Mouse (Mus musculus) brown adipose tissue, adult 24 weeks (tissue): Measurements from ENCODE around the gene Nol4l. TPM values are rescaled to one million over a fixed set of nuclear protein-coding genes. Genes with fewer than 3 reads are reported as not detected.

Experiments
- H3K27ac ChIP-seq: fragments of 200-500 bp; replicated peaks from 2 replicates; pipeline ENCODE4 v1.5.1; 2012; ENCODE audit warnings: low read depth, mild to moderate bottlenecking, low read length
- H3K4me1 ChIP-seq: fragments of 200-500 bp; 2 replicates; pipeline ENCODE4 v1.6.1; 2012; ENCODE audit warnings: low read length, mixed read lengths; ENCODE audit not compliant: control insufficient read depth, insufficient read depth, insufficient read length
- H3K4me3 ChIP-seq: fragments of 200-500 bp; 2 replicates; pipeline ENCODE4 v1.5.1; 2012; ENCODE audit warnings: low read depth, mild to moderate bottlenecking, low read length, moderate library complexity; ENCODE audit not compliant: insufficient read depth
- polyA plus RNA-seq: library from polyadenylated mRNA; stranded (reverse); fragments of >200 nt; gene quantifications from 2 replicates; pipeline ENCODE4 v1.2.4, GENCODE M21; 2012; ENCODE audit not compliant: missing spikeins, insufficient read depth, insufficient read length

The Nol4l gene
- polyA plus RNA-seq, 1 experiment = 7.1 TPM

DNA sequence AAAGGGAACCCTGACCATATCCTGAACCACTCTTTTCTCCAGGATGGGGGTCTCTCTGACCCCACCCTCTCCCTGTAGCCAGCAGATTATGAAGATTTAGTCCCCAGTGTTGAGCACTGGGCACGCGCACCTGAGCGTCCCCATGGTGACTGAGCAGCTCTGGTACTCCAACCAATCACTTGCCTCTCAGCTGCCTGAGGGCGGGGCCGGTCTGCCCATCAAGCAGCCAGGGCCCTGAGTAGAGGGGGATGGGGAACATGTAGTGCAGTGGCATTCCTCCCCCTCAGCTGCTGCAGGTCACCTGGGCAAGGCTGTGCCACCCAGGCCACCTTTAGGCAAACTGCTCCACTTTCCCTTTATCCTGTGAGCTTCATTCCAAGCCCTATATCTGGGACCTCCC is 107.7 kb downstream of the Nol4l start:
- peaks cover 12% of the 10 kb centered on the region for H3K4me1 ChIP-seq
- no peak overlapping the region for H3K4me3 ChIP-seq
- no peak overlapping the region for H3K27ac ChIP-seq

- Histone ChIP-seq H3K4me3 (no peak overlapping the region), H3K27ac (no peak overlapping the region), H3K4me1 (peaks cover 12% of the 10 kb centered on the region)
These were observed 108.5 kb downstream of the Nol4l start for GRCm38 (mm10) chr2:153421233-153421632.

DNA sequence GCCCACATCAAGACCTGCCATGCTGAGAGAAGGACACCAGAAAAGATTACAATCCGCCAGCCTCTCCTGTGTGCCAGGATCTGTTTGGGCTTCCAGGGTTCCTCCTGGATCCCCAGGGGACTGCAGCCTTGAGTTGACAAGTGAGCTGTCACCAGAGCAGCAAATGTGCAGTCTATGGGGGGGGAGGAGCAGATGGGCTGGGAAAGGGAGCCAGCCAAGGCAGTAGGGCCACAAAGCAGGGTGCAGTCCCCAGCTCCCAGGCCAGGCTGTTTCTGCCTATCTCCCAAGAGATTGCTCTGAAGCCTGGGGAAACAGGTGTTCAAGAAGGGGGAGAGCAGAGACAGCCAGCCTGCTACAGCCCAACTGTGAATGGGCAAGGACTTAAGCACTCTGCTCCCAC is 111.4 kb downstream of the Nol4l start:
- Histone ChIP-seq H3K4me1 (no peaks in the 10 kb centered on the region), H3K27ac (no peak overlapping the region), H3K4me3 (no peak overlapping the region)

GRCm38 (mm10) chr2:153417841-153418240 is 111.9 kb downstream of the Nol4l start:
- H3K4me3 ChIP-seq = no peak overlapping the region
- H3K4me1 ChIP-seq = no peaks in the 10 kb centered on the region
- no peak overlapping the region for H3K27ac ChIP-seq

GRCm38 (mm10) chr2:153414607-153415006 is 115.2 kb downstream of the Nol4l start:
- peaks cover 2% of the 10 kb centered on the region; the same call in 1 of the 2 replicates for H3K4me1 ChIP-seq
- H3K27ac ChIP-seq = no peak overlapping the region
- no peak overlapping the region for H3K4me3 ChIP-seq

DNA sequence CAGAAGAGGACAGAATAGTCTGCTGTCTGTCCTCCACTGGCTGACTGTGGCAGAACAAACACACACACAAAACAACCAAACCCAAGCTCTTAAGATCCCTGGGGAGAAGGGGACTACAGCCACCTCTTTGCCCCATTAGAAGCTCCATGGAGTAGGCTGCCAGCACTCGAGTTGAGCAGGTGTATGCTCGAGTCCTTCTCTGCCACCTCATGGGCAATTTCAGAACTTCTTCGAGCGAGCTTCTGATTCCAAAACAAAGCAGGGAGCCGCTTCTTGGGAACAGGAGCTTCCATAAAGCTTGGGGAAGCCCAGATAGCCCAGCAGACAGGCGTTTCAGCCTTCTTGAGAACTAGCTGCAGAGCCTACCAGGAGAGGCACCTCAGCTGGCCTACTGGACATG is 117.2 kb downstream of the Nol4l start:
- H3K27ac ChIP-seq = no peak overlapping the region
- no peak overlapping the region for H3K4me3 ChIP-seq
- peaks cover 2% of the 10 kb centered on the region; the same call in 1 of the 2 replicates for H3K4me1 ChIP-seq

GRCm38 (mm10) chr2:153411557-153411956 is 118.2 kb downstream of the Nol4l start:
- Histone ChIP-seq H3K4me3 (no peak overlapping the region), H3K4me1 (peaks cover 2% of the 10 kb centered on the region; the same call in 1 of the 2 replicates), H3K27ac (no peak overlapping the region)

DNA sequence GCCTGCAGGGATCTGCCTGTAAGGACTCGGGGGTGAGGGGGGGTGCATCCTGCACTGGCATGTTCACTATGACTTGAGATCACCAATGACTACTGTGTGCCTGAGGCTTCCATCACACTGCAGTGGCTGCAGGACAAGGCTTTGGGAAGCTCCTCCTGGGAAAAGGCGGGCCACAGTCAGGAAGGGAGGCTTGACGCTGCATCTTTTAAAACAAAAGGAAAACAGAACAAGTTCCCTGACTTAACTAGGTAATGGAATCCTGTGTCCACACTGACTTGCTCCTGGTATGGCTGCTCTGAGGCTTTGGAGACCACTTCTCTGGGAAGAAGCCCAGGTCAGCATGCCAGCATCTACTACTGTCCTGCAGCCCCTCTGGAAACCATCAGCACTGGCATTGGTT is 120.8 kb downstream of the Nol4l start:
- Histone ChIP-seq H3K4me3 (no peak overlapping the region), H3K27ac (no peak overlapping the region), H3K4me1 (peaks cover 2% of the 10 kb centered on the region; the same call in 1 of the 2 replicates)

- Histone ChIP-seq H3K27ac (no peak overlapping the region), H3K4me3 (no peak overlapping the region), H3K4me1 (peaks cover 2% of the 10 kb centered on the region; the same call in 1 of the 2 replicates)
These were observed 122.9 kb downstream of the Nol4l start for GRCm38 (mm10) chr2:153406882-153407281.

DNA sequence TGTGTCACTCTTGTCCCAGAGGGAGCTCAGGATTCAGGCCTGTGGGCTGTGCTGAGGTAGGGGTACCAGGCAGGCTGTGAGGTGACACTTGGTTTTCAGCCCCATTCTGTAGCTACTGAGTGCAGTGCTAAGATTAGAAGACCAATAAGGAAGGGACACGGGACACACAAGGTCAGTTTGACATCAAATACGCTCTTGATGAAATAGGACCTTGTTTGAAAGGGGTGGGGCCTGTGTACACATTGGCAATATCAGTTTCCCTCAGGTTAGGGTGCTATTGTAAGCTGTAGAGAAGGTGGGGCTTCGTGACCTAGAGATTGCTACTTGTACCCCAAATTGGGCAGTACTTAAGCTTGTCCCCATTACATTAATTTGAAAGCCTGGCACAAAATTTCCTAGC is 124.9 kb downstream of the Nol4l start:
- Histone ChIP-seq H3K4me3 (no peak overlapping the region), H3K27ac (no peak overlapping the region), H3K4me1 (no peaks in the 10 kb centered on the region)

DNA sequence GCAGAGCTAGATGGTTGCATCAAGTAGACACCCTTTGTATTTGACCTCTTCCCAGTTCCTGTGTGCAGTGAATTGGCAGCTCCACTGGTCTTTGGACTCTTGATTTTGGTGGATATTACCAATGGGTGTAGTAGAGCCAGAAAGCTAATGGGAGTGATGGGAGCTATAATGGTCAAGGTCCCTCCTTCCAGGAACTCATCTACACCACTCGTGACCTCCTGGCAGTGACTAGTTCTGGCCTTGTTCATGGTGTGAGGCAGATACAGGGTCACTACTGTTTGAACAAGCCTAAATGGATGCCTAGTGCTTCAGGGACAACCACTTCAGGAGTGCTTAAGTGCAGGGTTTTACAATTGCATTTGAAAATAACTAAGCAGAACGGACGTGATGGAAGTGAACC is 125.7 kb downstream of the Nol4l start:
- Histone ChIP-seq H3K27ac (no peak overlapping the region), H3K4me3 (no peak overlapping the region), H3K4me1 (no peaks in the 10 kb centered on the region)

DNA sequence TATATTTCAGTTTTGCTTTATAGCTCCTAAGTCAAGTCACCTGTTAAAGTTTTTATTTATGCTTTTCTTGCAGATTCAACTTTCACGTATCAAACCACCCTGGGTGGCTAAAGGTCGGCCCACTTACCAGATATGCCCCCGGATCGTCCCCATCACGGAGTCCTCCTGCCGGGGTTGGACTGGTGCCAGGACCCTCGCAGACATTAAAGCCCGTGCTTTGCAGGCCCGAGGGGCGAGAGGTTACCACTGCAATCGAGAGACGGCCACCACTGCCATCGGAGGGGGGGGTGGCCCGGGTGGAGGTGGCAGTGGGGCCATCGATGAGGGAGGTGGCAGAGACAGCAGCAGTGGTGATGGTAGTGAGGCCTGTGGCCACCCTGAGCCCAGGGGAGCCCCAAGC is 130.6 kb downstream of the Nol4l start:
- H3K27ac ChIP-seq = no peak overlapping the region
- no peaks in the 10 kb centered on the region for H3K4me1 ChIP-seq
- no peak overlapping the region for H3K4me3 ChIP-seq

DNA sequence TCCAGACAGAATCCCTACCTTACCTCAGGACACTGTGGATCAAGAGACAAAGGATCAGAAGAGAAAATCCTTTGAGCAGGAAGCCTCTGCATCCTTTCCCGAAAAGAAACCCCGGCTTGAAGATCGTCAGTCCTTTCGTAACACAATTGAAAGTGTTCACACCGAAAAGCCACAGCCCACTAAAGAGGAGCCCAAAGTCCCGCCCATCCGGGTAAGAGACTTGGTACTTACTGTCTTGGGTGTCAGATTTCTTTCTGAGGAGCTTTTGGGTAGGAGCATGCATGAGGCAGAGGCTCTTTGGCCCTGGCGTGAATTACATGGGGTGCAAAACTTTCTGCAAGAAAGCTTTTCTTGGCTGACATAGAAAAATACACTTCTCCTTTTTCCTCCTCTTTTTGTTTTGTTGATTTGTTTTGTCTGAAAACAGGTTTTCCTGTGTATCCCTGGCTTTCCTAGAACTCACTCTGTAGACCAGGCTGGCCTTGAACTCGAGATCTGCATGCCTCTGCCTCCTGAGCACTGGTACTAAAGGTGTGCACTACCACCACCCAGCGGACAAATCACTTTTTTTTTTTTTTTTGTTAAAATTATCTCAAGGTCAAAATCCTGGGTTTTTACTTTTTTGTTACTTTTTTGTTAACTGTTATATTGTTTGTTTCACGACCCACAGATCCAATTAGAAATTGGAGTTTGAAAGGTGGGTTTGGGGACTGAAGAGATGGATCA is 131.8 kb downstream of the Nol4l start:
- Histone ChIP-seq H3K27ac (no peak overlapping the region), H3K4me3 (no peak overlapping the region), H3K4me1 (no peaks in the 10 kb centered on the region)

- H3K27ac ChIP-seq = no peak overlapping the region
- H3K4me1 ChIP-seq = no peaks in the 10 kb centered on the region
These were observed 136.7 kb downstream of the Nol4l start for GRCm38 (mm10) chr2:153393045-153393444.

DNA sequence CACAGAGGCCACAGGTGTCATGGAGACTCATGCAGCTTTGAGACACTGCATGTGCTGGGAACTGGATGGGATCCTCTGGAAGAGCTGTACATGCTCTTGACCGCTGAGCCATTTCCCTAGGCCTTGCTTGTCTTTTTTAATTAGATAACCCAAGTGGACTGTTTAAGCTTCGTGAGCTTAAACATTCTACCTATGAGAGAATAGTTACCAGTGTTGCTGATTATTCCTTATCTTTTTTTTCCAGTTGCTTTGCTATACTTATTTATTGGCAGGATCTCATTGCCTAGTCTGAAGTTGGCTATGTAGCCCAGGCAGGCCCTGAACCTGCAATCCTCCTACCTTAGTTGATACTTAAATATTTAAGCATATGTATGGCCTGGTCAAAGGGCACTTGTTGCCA is 139.9 kb downstream of the Nol4l start:
- no peak overlapping the region for H3K27ac ChIP-seq
- no peaks in the 10 kb centered on the region for H3K4me1 ChIP-seq
- no peak overlapping the region for H3K4me3 ChIP-seq

More at GRCm38 (mm10) chr2:153393045-153393444, 136.7 kb downstream of the Nol4l start:
- no peak overlapping the region for H3K4me3 ChIP-seq

DNA sequence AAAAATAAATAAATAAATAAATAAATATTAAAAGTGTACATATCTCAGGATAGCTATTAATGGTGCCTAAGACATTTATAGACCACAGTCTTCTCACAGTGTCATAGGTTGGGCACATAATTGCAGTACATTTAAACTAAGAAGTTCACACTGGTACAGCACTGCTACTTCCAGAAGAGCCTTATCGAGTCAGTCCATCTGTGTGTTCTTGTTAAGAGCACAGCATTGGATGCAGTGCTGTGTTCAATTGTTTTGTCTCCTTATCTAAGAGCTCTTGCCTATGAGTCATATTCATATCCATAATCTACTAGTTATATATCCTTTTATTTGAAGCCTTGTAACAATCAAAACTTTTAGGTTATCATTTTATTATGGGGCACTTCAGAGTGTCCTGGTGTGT is 149.3 kb downstream of the Nol4l start:
- Histone ChIP-seq H3K4me3 (no peak overlapping the region), H3K27ac (no peak overlapping the region), H3K4me1 (no peaks in the 10 kb centered on the region)
